20 mouse cellular contexts compared by ENCODE assay signal in genomic region chr14:108859310-108859709, GRCm38 (mm10). TPM values are rescaled to one million over a fixed set of nuclear protein-coding genes. Genes with fewer than 3 reads are reported as not detected.
"Had no signal": no experiment of that assay in that cellular context is flagged by ENCODE, and none has a peak within 500 bp of the region (broad histone marks: within the 10 kb centered on the region; RNA-seq: fewer than 3 reads in every experiment).

No protein-coding gene starts in this region.

- H3K27ac ChIP-seq: kidney, postnatal 0 days; layer of hippocampus, adult 2 months; limb, embryonic 10.5 days; limb, embryonic 13.5 days; liver, embryonic 13.5 days; neural tube, embryonic 13.5 days had no signal

- ATAC-seq: intestine, postnatal 0 days; midbrain, embryonic 16.5 days had no signal

- H3K4me2 ChIP-seq: limb, embryonic 13.5 days; liver, embryonic 13.5 days; neural tube, embryonic 13.5 days had no signal

- H3K4me1 ChIP-seq: limb, embryonic 10.5 days; limb, embryonic 13.5 days; liver, embryonic 13.5 days; neural tube, embryonic 13.5 days had no signal

- H3K4me3 ChIP-seq: layer of hippocampus, adult 2 months; limb, embryonic 10.5 days; limb, embryonic 13.5 days; liver, embryonic 13.5 days; neural tube, embryonic 13.5 days had no signal

- DNase-seq: kidney, adult 2 months; layer of hippocampus, adult 9-11 months; liver, embryonic 13.5 days; lung, adult 2 months; lung, postnatal 14 days; lung, postnatal 4 days; thymus, adult 18-20 months; thymus, postnatal 36 days had no signal

- H3K27me3 ChIP-seq: limb, embryonic 13.5 days; liver, embryonic 13.5 days; neural tube, embryonic 13.5 days had no signal

- H3K36me3 ChIP-seq: limb, embryonic 10.5 days; limb, embryonic 13.5 days; liver, embryonic 13.5 days; neural tube, embryonic 13.5 days had no signal

- H3K9me3 ChIP-seq: limb, embryonic 10.5 days; limb, embryonic 13.5 days; liver, embryonic 13.5 days; neural tube, embryonic 13.5 days had no signal

- H3K9ac ChIP-seq: limb, embryonic 13.5 days; liver, embryonic 13.5 days; neural tube, embryonic 13.5 days had no signal

RNA-seq across cellular contexts. Expression of gene Slitrk1, which starts 54.6 kb away (rescaled TPM):
- total RNA-seq: liver, adult 2 months; megakaryocyte progenitor cell, adult 5-6 weeks; megakaryocyte-erythroid progenitor cell, adult 5-6 weeks had no signal
- polyA plus RNA-seq: liver, adult 2 months; lung, embryonic 16.5 days; spleen, adult 2 months had no signal
